Comparison of ENCODE assay signal across 9 mouse cellular contexts in genomic region chr11:104230066-104230778, GRCm38 (mm10). TPM values are rescaled to one million over a fixed set of nuclear protein-coding genes. Genes with fewer than 3 reads are reported as not detected.
DNase-seq lines count a peak whose midpoint lies in the region; ATAC-seq and TF ChIP-seq lines count a peak whose summit lies in the region.
"Had no signal": no experiment of that assay in that cellular context is flagged by ENCODE, and none has a peak within 500 bp of the region (broad histone marks: within the 10 kb centered on the region; RNA-seq: fewer than 3 reads in every experiment).

No protein-coding gene starts in this region.

- no peak for ATAC-seq in hindbrain, postnatal 0 days
- no peak for ATAC-seq in liver, embryonic 14.5 days (ENCODE audit: insufficient read depth)

- no peaks in the 10 kb centered on the region for H3K4me1 ChIP-seq in hindbrain, postnatal 0 days (ENCODE audit: insufficient read depth, low read length)
- peaks cover 0 to 3% of the 10 kb centered on the region in 2 experiments; a peak in 1 of 4 replicates for H3K4me1 ChIP-seq in liver, embryonic 14.5 days (replicated peaks; ENCODE audit: control insufficient read depth in 2 of 2, insufficient read depth in 2 of 2, low read length in 1 of 2)

- H3K4me3 ChIP-seq in gastrocnemius, adult 2 months: peak overlapping the region; percentile 82
- H3K4me3 ChIP-seq in hindbrain, postnatal 0 days (ENCODE audit: low read length): peak overlapping the region; percentile 86
- peak overlapping the region in 1 of 2 experiments; percentile 54; a peak in 1 of 4 replicates for H3K4me3 ChIP-seq in liver, embryonic 14.5 days (ENCODE audit: insufficient read depth in 1 of 2, low read depth in 2 of 2, low read length in 2 of 2)

- no peak for DNase-seq in gastrocnemius, adult 2 months
- DNase-seq in gastrocnemius, postnatal 36 days: no peak
- DNase-seq in embryo, embryonic 10.5 days (ENCODE audit: low spot score): peak; percentile 49
- peak; percentile 61 for DNase-seq in hindbrain, postnatal 0 days (ENCODE audit: low spot score)
- DNase-seq in liver, embryonic 14.5 days (ENCODE audit: low read depth in 3 of 3, low spot score in 3 of 3): no peak
- no peak for DNase-seq in thymus, postnatal 14 days
- DNase-seq in left cerebral cortex, adult 18-20 months (ENCODE audit: low spot score in 2 of 2): no peak
- no peak for DNase-seq in frontal cortex, postnatal 14 days (ENCODE audit: low spot score in 2 of 2)

- peak overlapping the region; percentile 96 for H3K27ac ChIP-seq in gastrocnemius, adult 2 months
- H3K27ac ChIP-seq in hindbrain, postnatal 0 days: peak overlapping the region; percentile 99
- no peak overlapping the region for H3K27ac ChIP-seq in liver, embryonic 14.5 days

- no peaks in the 10 kb centered on the region for H3K36me3 ChIP-seq in hindbrain, postnatal 0 days (ENCODE audit: insufficient read depth, low read length)
- H3K36me3 ChIP-seq in liver, embryonic 14.5 days (replicated peaks; ENCODE audit: control insufficient read depth, insufficient read depth, low read depth): no peaks in the 10 kb centered on the region

- H3K4me2 ChIP-seq in hindbrain, postnatal 0 days (ENCODE audit: low read depth, low read length): peak overlapping the region; percentile 88
- H3K4me2 ChIP-seq in liver, embryonic 14.5 days (ENCODE audit: low read depth): peak overlapping the region; percentile 71

- TF ChIP-seq CTCF in gastrocnemius, adult 2 months (IDR thresholded peaks at IDR 0.05): peak; percentile 40
- peak; percentile 46 for TF ChIP-seq CTCF in hindbrain, postnatal 0 days (IDR thresholded peaks at IDR 0.05; ENCODE audit: low read depth)
- TF ChIP-seq CTCF in liver, embryonic 14.5 days (IDR thresholded peaks at IDR 0.05; ENCODE audit: low read depth): no peak

- TF ChIP-seq EP300 in liver, embryonic 14.5 days (IDR thresholded peaks at IDR 0.05; ENCODE audit: low read depth): no peak

- no peaks in the 10 kb centered on the region for H3K27me3 ChIP-seq in hindbrain, postnatal 0 days (ENCODE audit: insufficient read depth, low read length)
- peaks cover 47% of the 10 kb centered on the region for H3K27me3 ChIP-seq in liver, embryonic 14.5 days (ENCODE audit: control insufficient read depth, insufficient read depth, low read length)

- H3K9me3 ChIP-seq in hindbrain, postnatal 0 days (ENCODE audit: low read length): no peaks in the 10 kb centered on the region
- H3K9me3 ChIP-seq in liver, embryonic 14.5 days (ENCODE audit: control insufficient read depth, low read length): no peaks in the 10 kb centered on the region

- peak overlapping the region; percentile 96; the same call in 1 of the 2 replicates for H3K9ac ChIP-seq in hindbrain, postnatal 0 days (replicated peaks; ENCODE audit: low read length)
- H3K9ac ChIP-seq in liver, embryonic 14.5 days (replicated peaks): no peak overlapping the region

- 11% methylated on average over 9 of the region's 9 CpGs for WGBS in hindbrain, postnatal 0 days
- 11% methylated on average over 9 of the region's 9 CpGs for WGBS in liver, embryonic 14.5 days (ENCODE audit: insufficient replicate concordance)

- intact Hi-C loops in gastrocnemius, adult 2 months (cut with DNase I): loop anchor here (10.0 kb wide), 1 partner anchor 235 kb away; the partner anchor contains the start of gene Kansl1
- intact Hi-C loops in gastrocnemius, postnatal 36 days (cut with DNase I): no loop called here

RNA-seq across cellular contexts. Expression of gene Mapt, which starts 1.0 kb away (rescaled TPM):
- 10 to 100 TPM; 66.3 to 79.2 TPM for total RNA-seq in gastrocnemius, adult 2 months (2021)
- total RNA-seq in gastrocnemius, postnatal 36 days (2021): 10 to 100 TPM; 54.1 to 59.5 TPM
- total RNA-seq in hindbrain, postnatal 0 days (2014; rRNA removed): 473 and 516 TPM in 2 replicates
- 966 and 1,028 TPM in 2 replicates for polyA plus RNA-seq in hindbrain, postnatal 0 days (2015; fragmentation: Nextera tagmentation; extraction: Ambion mirVana)
- 0.17 and 0.42 TPM in 2 replicates for polyA plus RNA-seq in liver, embryonic 14.5 days (2012; rRNA removed)
- 0.20 and 0.43 TPM in 2 replicates for polyA plus RNA-seq in liver, embryonic 14.5 days (2014; fragmentation: Nextera tagmentation; extraction: Ambion mirVana)
- 100 to 1,000 TPM; 350 to 364 TPM for total RNA-seq in left cerebral cortex, adult 18-20 months (2021)

RNA-seq across cellular contexts. Expression of gene Sppl2c, which starts 44.1 kb away (rescaled TPM):
- total RNA-seq in gastrocnemius, adult 2 months (2021): not detected
- not detected for total RNA-seq in gastrocnemius, postnatal 36 days (2021)
- total RNA-seq in hindbrain, postnatal 0 days (2014; rRNA removed): not detected in 2 replicates
- polyA plus RNA-seq in hindbrain, postnatal 0 days (2015; fragmentation: Nextera tagmentation; extraction: Ambion mirVana): not detected in 2 replicates
- polyA plus RNA-seq in liver, embryonic 14.5 days (2012; rRNA removed): not detected in 2 replicates
- polyA plus RNA-seq in liver, embryonic 14.5 days (2014; fragmentation: Nextera tagmentation; extraction: Ambion mirVana): not detected in 2 replicates
- not detected for total RNA-seq in left cerebral cortex, adult 18-20 months (2021)
- total RNA-seq: neutrophil, adult 5-6 weeks had no signal

Comparison
In these comparisons a context has a peak if more than half of its experiments do, and no peak if none do; other contexts are left out.
1. DNase-seq: peak in embryo, embryonic 10.5 days (single experiment) and hindbrain, postnatal 0 days (single experiment); none in gastrocnemius, adult 2 months (single experiment), gastrocnemius, postnatal 36 days (0 of 2), liver, embryonic 14.5 days (0 of 3), thymus, postnatal 14 days (single experiment), left cerebral cortex, adult 18-20 months (0 of 2) and frontal cortex, postnatal 14 days (0 of 2).